Mouse (Mus musculus) neural tube, embryonic 12.5 days (tissue): ENCODE results near the gene Dlx3. TPM values are rescaled to one million over a fixed set of nuclear protein-coding genes. Genes with fewer than 3 reads are reported as not detected.

Source experiments
- ATAC-seq: fragments of 200-750 bp; cut with Nextera tagmentation; 2 replicates; pipeline ENCODE4 v1.8.0; 2017; ENCODE audit warnings: low read depth, mild to moderate bottlenecking, moderate TSS enrichment, moderate library complexity; ENCODE audit not compliant: low FRiP score
- H3K27ac ChIP-seq: fragments of 300-500 bp; sonication (generic); 2 replicates; pipeline ENCODE4 v1.5.1; 2016
- H3K27me3 ChIP-seq: fragments of 300-500 bp; sonication (generic); replicated peaks from 2 replicates; pipeline ENCODE4 v1.6.1; 2016; ENCODE audit warnings: mild to moderate bottlenecking
- H3K36me3 ChIP-seq: fragments of 300-500 bp; sonication (generic); 2 replicates; pipeline ENCODE4 v1.6.1; 2016; ENCODE audit warnings: mild to moderate bottlenecking
- H3K4me1 ChIP-seq: fragments of 300-500 bp; sonication (generic); 2 replicates; pipeline ENCODE4 v1.6.1; 2016
- H3K4me2 ChIP-seq: fragments of 300-500 bp; sonication (generic); replicated peaks from 2 replicates; pipeline ENCODE4 v1.6.1; 2016; ENCODE audit warnings: mild to moderate bottlenecking
- H3K4me3 ChIP-seq: fragments of 300-500 bp; sonication (generic); 2 replicates; pipeline ENCODE4 v1.5.1; 2016
- H3K9ac ChIP-seq: fragments of 300-500 bp; sonication (generic); 2 replicates; pipeline ENCODE4 v1.6.1; 2016; ENCODE audit warnings: mild to moderate bottlenecking
- H3K9me3 ChIP-seq: fragments of 300-500 bp; sonication (generic); 2 replicates; pipeline ENCODE4 v1.6.1; 2016; ENCODE audit warnings: mild to moderate bottlenecking
- WGBS: fragments of 180-500 bp; shearing (Covaris S2); methylation state at CpG from one replicate; pipeline ENCODE4 v1.1.7; 2016; 5-methylcytosine and 5-hydroxymethylcytosine counted together
- polyA plus RNA-seq: library from polyadenylated mRNA; unstranded; fragments of >200 nt; fragmentation: Nextera tagmentation; extraction: Ambion mirVana; gene quantifications from 2 replicates; pipeline ENCODE4 v1.2.1, GENCODE M21; 2016

Gene Dlx3
- polyA plus RNA-seq, 1 experiment from 2014 or later: 0.81 TPM

DNA sequence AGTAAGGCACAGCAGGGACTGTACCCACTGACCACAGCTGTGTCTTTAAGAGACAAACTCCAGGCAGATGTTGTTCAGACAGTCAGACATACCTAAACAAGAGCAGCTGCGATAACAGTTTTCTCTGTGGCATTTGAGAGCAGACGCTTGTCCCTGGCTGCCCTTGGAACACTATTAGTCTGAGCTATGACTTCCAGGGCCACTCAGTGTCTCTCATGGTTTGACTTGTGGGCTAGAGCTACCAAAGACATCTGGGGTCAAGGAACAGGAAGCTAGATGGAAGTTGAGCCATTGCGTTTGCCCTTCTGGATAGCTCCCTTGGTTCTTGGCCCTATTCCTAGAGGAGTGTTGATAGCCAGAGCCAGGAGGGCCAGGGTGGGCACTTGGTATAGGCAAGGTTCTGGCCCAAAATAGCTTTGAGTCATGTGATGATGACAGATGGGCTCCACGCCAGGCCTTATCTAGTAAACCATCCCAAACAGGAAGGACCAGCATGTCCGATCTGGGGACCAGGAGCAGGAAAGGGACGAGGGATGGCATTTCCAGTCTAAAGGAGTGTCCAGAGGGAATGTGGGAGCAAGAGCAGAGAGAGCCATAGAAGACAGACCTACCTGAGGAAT is 40.6 kb upstream of the Dlx3 start:
- WGBS: 79% methylated on average over 6 of the region's 6 CpGs
- Histone ChIP-seq H3K9me3 (no peaks in the 10 kb centered on the region), H3K27ac (no peak overlapping the region), H3K36me3 (no peaks in the 10 kb centered on the region), H3K4me3 (no peak overlapping the region), H3K9ac (no peak overlapping the region), H3K4me1 (peaks cover 20% of the 10 kb centered on the region), H3K4me2 (no peak overlapping the region), H3K27me3 (peaks cover 51% of the 10 kb centered on the region)
- ATAC-seq: no peak

GRCm38 (mm10) chr11:95080783-95081182 is 39.1 kb upstream of the Dlx3 start:
- Histone ChIP-seq H3K36me3 (no peaks in the 10 kb centered on the region), H3K9ac (no peak overlapping the region), H3K4me3 (no peak overlapping the region), H3K27ac (no peak overlapping the region), H3K4me2 (no peak overlapping the region), H3K9me3 (no peaks in the 10 kb centered on the region), H3K4me1 (peaks cover 12% of the 10 kb centered on the region), H3K27me3 (peaks cover 37% of the 10 kb centered on the region)
- no peak for ATAC-seq
- WGBS: 83% methylated on average over 6 of the region's 6 CpGs

- Histone ChIP-seq H3K4me3 (no peak overlapping the region), H3K27ac (no peak overlapping the region), H3K9me3 (no peaks in the 10 kb centered on the region), H3K4me1 (peaks cover 12% of the 10 kb centered on the region), H3K4me2 (no peak overlapping the region), H3K9ac (no peak overlapping the region), H3K36me3 (no peaks in the 10 kb centered on the region), H3K27me3 (peaks cover 18% of the 10 kb centered on the region)
- ATAC-seq: no peak
- 91% methylated on average over 7 of the region's 7 CpGs for WGBS
Measured at GRCm38 (mm10) chr11:95082896-95083295, 37.0 kb upstream of the Dlx3 start.

DNA sequence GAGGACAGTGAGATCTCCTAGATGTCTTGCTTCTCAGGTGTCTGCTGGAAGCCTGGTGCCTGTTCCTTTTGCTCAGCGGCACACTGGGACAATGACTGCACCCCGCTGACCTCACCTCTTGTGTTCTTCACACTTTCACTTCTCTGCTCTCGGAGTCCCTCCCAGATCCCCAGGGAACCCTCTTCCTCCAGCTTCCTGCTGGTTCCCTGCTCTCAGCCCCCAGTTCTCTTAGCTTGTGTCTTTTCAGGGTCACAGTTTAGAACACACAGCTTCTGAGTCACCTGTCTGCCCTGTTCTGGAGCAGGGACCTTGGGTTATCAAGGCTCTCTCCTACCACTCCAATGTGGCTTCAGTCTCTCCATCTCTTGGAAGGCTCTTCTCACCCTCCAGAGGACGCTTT is 35.7 kb upstream of the Dlx3 start:
- 26% methylated on average over 4 of the region's 4 CpGs for WGBS
- Histone ChIP-seq H3K9ac (no peak overlapping the region), H3K36me3 (no peaks in the 10 kb centered on the region), H3K27ac (no peak overlapping the region), H3K9me3 (no peaks in the 10 kb centered on the region), H3K4me3 (no peak overlapping the region), H3K4me2 (no peak overlapping the region), H3K4me1 (peaks cover 12% of the 10 kb centered on the region), H3K27me3 (peaks cover 6% of the 10 kb centered on the region; the same call in 1 of the 2 replicates)
- ATAC-seq: no peak

DNA sequence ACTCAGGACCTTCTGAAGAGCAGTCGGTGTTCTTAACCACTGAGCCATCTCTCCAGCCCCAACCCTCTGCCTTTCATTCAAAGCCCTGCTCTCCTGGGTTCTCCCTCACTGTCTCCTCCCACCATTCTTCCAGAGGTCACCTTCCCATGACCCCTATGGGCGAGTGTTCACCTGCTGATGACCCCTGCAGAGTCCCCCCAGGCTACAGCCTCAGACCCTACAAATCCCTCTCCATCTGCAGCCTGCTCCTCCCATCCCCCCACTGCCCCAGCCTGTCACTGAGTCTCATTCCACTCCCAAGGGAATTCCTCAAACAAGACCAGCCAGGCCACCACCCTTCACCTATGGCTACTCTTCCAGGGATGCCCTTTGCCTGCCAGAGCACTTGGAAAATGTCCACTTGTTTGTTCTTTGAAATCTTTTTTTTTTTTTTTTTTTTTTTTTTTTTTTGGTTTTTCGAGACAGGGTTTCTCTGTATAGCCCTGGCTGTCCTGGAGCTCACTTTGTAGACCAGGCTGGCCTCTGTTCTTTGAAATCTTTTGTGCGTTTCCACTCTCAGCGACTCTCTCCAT is 35.0 kb upstream of the Dlx3 start:
- no peak overlapping the region for H3K4me3 ChIP-seq
- H3K27ac ChIP-seq: no peak overlapping the region
- no peaks in the 10 kb centered on the region for H3K36me3 ChIP-seq
- H3K4me2 ChIP-seq: no peak overlapping the region
- WGBS: 42% methylated on average over 5 of the region's 5 CpGs
- H3K4me1 ChIP-seq: peaks cover 12% of the 10 kb centered on the region
- H3K27me3 ChIP-seq: 0 out of 2 replicates have a peak, but pooled peaks cover under 1% of the 10 kb centered on the region
- no peaks in the 10 kb centered on the region for H3K9me3 ChIP-seq
- no peak for ATAC-seq
- H3K9ac ChIP-seq: no peak overlapping the region

- Histone ChIP-seq H3K36me3 (no peaks in the 10 kb centered on the region), H3K27me3 (no peaks in the 10 kb centered on the region), H3K9me3 (no peaks in the 10 kb centered on the region), H3K9ac (no peak overlapping the region), H3K4me3 (no peak overlapping the region), H3K4me1 (peaks cover 12% of the 10 kb centered on the region), H3K27ac (no peak overlapping the region), H3K4me2 (no peak overlapping the region)
- WGBS: 16% methylated on average over 5 of the region's 5 CpGs
- no peak for ATAC-seq
Measured at GRCm38 (mm10) chr11:95085710-95086109, 34.2 kb upstream of the Dlx3 start.

DNA sequence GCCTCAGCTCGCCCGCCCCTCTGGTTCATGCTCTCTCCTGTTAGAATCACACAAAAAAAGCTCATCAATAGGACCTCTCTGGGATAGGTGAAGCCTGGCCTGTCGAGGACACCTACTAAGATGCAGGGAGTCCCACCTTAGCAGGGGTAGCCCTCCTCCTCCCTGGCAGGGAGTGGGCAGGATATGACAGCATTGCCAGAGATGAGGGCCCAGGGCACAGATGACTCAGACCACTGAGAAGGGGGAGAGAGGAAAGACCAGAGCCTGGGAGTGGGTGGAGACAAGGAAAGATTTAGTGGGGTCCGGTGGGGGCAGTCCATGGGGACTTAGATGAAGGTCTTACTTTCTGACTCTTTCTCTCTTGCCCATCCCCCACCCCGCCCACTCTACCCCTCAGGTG is 33.7 kb upstream of the Dlx3 start:
- Histone ChIP-seq H3K27me3 (no peaks in the 10 kb centered on the region), H3K27ac (no peak overlapping the region), H3K9me3 (no peaks in the 10 kb centered on the region), H3K4me3 (no peak overlapping the region), H3K9ac (no peak overlapping the region), H3K4me2 (no peak overlapping the region), H3K36me3 (no peaks in the 10 kb centered on the region), H3K4me1 (peaks cover 12% of the 10 kb centered on the region)
- no peak for ATAC-seq
- 56% methylated on average over 5 of the region's 5 CpGs for WGBS

DNA sequence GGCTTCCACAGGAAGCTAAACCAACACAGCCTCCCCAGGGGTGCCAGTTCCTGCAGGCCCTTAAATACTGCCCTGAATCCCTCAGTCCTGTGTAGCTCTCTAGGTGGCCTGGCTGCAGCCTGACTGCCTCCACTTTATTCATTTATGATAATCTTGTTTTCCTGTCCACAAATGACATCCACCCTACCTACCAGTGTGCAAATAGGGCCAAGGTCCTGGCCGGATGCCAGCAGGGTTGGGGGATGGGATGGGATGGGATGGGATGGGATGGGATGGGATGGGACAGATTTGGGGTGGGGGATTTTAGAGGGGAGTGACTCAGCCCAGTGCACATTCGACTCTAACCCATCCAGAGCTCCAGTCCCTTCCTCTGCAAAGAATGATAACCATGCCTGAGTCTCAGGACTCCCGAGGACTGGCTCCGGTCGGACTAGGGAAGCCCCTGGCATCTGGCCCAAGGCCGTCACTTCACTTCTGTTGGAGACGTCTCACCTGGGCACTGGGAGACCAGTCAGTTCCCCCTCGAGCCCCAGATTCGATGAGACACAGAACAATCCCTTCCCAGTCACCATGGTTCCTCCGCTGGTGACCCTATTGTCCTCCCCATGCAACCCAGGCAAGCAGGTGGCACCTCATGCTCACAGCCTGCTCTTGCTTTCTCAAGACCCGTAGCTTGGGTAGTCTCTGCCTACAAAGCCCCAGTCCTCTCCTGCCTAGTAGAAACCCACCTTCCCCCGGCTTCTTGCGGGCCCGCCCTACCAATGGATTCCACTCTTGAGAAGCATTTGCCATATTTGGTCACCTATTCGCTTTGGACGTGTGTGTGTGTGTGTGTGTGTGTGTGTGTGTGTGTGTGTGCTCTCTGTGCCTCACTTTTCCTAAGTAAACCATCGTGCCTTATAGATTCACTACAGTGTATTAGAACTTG is 32.4 kb upstream of the Dlx3 start:
- Histone ChIP-seq H3K9ac (no peak overlapping the region), H3K9me3 (no peaks in the 10 kb centered on the region), H3K4me1 (peaks cover 12% of the 10 kb centered on the region), H3K36me3 (no peaks in the 10 kb centered on the region), H3K27me3 (no peaks in the 10 kb centered on the region), H3K4me2 (no peak overlapping the region), H3K27ac (no peak overlapping the region), H3K4me3 (no peak overlapping the region)
- no peak for ATAC-seq
- WGBS: 77% methylated on average over 17 of the region's 17 CpGs

GRCm38 (mm10) chr11:95088286-95088685 is 31.6 kb upstream of the Dlx3 start:
- H3K36me3 ChIP-seq: no peaks in the 10 kb centered on the region
- peaks cover 12% of the 10 kb centered on the region for H3K4me1 ChIP-seq
- H3K27me3 ChIP-seq: no peaks in the 10 kb centered on the region
- 65% methylated on average over 7 of the region's 7 CpGs for WGBS
- H3K27ac ChIP-seq: no peak overlapping the region
- no peak for ATAC-seq
- no peaks in the 10 kb centered on the region for H3K9me3 ChIP-seq
- no peak overlapping the region for H3K9ac ChIP-seq
- no peak overlapping the region for H3K4me2 ChIP-seq
- H3K4me3 ChIP-seq: no peak overlapping the region

DNA sequence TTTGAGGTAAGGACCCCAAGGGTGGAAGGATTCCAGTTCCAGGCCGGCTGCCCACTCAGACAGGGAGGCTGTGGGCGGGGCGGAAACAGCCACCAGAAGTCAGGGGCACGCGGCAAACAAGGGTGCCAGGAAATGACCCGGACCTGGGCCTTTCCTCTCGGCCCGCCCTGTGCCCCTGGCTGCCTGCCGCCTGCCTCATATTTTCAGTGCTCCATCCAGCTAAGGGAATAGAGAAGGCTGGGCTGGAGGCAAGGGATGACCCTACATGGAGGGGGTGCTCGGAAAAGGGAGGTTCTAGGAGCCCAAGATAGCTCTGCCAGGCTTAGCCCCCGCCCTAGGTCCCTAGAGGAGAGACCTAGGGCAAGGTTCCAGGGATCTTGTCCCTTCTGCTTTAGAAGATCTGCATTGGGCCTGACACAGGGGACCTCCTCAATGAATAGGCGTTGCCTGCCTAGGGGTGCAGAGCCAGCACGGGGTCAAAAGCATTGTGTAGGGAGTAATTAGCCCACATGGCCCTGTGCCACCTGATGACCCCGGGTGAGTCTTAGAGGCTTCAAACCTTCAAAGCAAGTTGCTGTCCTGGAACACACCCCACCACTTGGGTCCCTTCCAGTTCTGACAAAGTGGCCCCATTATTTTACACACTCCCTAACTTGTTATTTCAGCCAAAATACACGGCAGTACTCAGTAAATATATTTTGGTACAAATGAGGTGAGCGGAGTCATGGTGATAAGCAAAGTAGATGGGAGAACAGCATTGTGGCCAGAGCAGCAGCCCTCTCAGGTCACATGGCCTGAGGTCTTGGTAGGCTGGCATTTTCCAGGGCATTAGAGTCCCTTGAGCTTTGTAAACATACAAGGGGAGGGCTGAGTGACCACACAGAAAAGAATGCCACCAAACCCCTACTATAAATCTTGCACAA is 30.8 kb upstream of the Dlx3 start:
- Histone ChIP-seq H3K4me3 (no peak overlapping the region), H3K9me3 (no peaks in the 10 kb centered on the region), H3K4me1 (peaks cover 12% of the 10 kb centered on the region), H3K27me3 (no peaks in the 10 kb centered on the region), H3K4me2 (no peak overlapping the region), H3K36me3 (no peaks in the 10 kb centered on the region), H3K27ac (no peak overlapping the region), H3K9ac (no peak overlapping the region)
- 77% methylated on average over 16 of the region's 16 CpGs for WGBS
- ATAC-seq: no peak

GRCm38 (mm10) chr11:95093077-95093476 is 26.8 kb upstream of the Dlx3 start:
- H3K4me1 ChIP-seq: peaks cover 9% of the 10 kb centered on the region
- H3K9me3 ChIP-seq: no peaks in the 10 kb centered on the region
- H3K9ac ChIP-seq: no peak overlapping the region
- no peaks in the 10 kb centered on the region for H3K36me3 ChIP-seq
- WGBS: 79% methylated on average over 5 of the region's 5 CpGs
- no peaks in the 10 kb centered on the region for H3K27me3 ChIP-seq
- no peak overlapping the region for H3K4me3 ChIP-seq
- no peak overlapping the region for H3K4me2 ChIP-seq
- no peak overlapping the region for H3K27ac ChIP-seq
- ATAC-seq: no peak

GRCm38 (mm10) chr11:95095596-95095995 is 24.3 kb upstream of the Dlx3 start:
- 84% methylated on average over 10 of the region's 10 CpGs for WGBS
- no peak for ATAC-seq
- H3K36me3 ChIP-seq: no peaks in the 10 kb centered on the region
- H3K27ac ChIP-seq: no peak overlapping the region
- H3K4me3 ChIP-seq: no peak overlapping the region
- no peaks in the 10 kb centered on the region for H3K27me3 ChIP-seq
- H3K9ac ChIP-seq: no peak overlapping the region
- H3K4me1 ChIP-seq: peaks cover 11% of the 10 kb centered on the region
- no peak overlapping the region for H3K4me2 ChIP-seq
- no peaks in the 10 kb centered on the region for H3K9me3 ChIP-seq
